Comparison of ENCODE assay signal across 9 mouse cellular contexts in the genomic region with DNA sequence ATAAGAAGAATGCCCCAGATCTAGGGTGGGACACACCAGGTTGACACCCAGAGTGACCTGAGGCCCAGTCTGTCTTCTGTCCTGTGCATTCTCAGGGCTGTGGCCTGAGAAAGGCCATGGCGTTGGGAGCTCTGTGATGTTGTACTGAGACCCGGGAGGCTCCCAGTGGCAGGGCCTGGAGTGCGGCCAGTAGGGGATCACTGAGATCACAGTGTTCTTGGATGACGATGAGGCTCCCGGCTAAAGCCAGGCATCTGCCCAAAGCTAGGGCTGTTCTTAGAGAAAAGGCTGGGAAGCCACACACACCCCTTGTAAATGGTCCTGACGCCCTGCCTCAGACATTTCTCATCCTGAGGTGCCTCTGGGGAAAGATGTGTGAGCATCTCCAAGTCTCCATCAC. TPM values are rescaled to one million over a fixed set of nuclear protein-coding genes. Genes with fewer than 3 reads are reported as not detected.
A peak's percentile ranks its signal among the peaks of the same experiment; 100 is the strongest.
DNase-seq lines count a peak whose midpoint lies in the region; ATAC-seq and TF ChIP-seq lines count a peak whose summit lies in the region.
"Had no signal": no experiment of that assay in that cellular context is flagged by ENCODE, and none has a peak within 500 bp of the region (broad histone marks: within the 10 kb centered on the region; RNA-seq: fewer than 3 reads in every experiment).

No protein-coding gene starts in this region.

- peak overlapping the region; percentile 72 for H3K27ac ChIP-seq in lung, embryonic 15.5 days
- 0 out of 2 replicates have a peak overlapping the region, but pooled peaks have one; percentile 35 for H3K27ac ChIP-seq in stomach, postnatal 0 days (replicated peaks)
- H3K27ac ChIP-seq in midbrain, embryonic 15.5 days: no peak overlapping the region

- DNase-seq in cerebellum, adult 11-12 months: peak; percentile 21
- no peak for DNase-seq in cerebellum, adult 8-10 months
- DNase-seq in lung, postnatal 25 days (ENCODE audit: low spot score): no peak
- peak; percentile 38 for DNase-seq in heart, postnatal 4 days
- no peak for DNase-seq in stomach, postnatal 0 days (ENCODE audit: low spot score)
- no peak for DNase-seq in frontal cortex, postnatal 14 days (ENCODE audit: low spot score in 2 of 2)

- 62% methylated on average over 6 of the region's 6 CpGs for WGBS in lung, embryonic 15.5 days
- 37% methylated on average over 6 of the region's 6 CpGs for WGBS in stomach, postnatal 0 days
- WGBS in midbrain, embryonic 15.5 days: 79% methylated on average over 6 of the region's 6 CpGs

- H3K4me1 ChIP-seq in lung, embryonic 15.5 days: peaks cover 22% of the 10 kb centered on the region
- peaks cover 3% of the 10 kb centered on the region; the same call in 1 of the 2 replicates for H3K4me1 ChIP-seq in stomach, postnatal 0 days (replicated peaks; ENCODE audit: control insufficient read depth, insufficient read depth)
- H3K4me1 ChIP-seq in midbrain, embryonic 15.5 days: no peaks in the 10 kb centered on the region

- H3K9me3 ChIP-seq in lung, embryonic 15.5 days: no peaks in the 10 kb centered on the region
- no peaks in the 10 kb centered on the region for H3K9me3 ChIP-seq in stomach, postnatal 0 days (ENCODE audit: control insufficient read depth, low read length)
- H3K9me3 ChIP-seq in midbrain, embryonic 15.5 days: no peaks in the 10 kb centered on the region

- TF ChIP-seq CTCF in stomach, postnatal 0 days (IDR thresholded peaks at IDR 0.05; ENCODE audit: low read depth): no peak

- no peaks in the 10 kb centered on the region for H3K27me3 ChIP-seq in lung, embryonic 15.5 days
- H3K27me3 ChIP-seq in stomach, postnatal 0 days (ENCODE audit: control insufficient read depth, insufficient read depth, low read length): no peaks in the 10 kb centered on the region
- no peaks in the 10 kb centered on the region for H3K27me3 ChIP-seq in midbrain, embryonic 15.5 days (replicated peaks)

- no peak overlapping the region for H3K9ac ChIP-seq in lung, embryonic 15.5 days
- H3K9ac ChIP-seq in stomach, postnatal 0 days (ENCODE audit: low read length): no peak overlapping the region
- no peak overlapping the region for H3K9ac ChIP-seq in midbrain, embryonic 15.5 days

- no peak overlapping the region for H3K4me2 ChIP-seq in lung, embryonic 15.5 days
- no peak overlapping the region for H3K4me2 ChIP-seq in stomach, postnatal 0 days (replicated peaks; ENCODE audit: low read depth)
- no peak overlapping the region for H3K4me2 ChIP-seq in midbrain, embryonic 15.5 days

- no peak for TF ChIP-seq EP300 in stomach, postnatal 0 days (optimal IDR thresholded peaks at IDR 0.05)

- no peak for ATAC-seq in lung, embryonic 15.5 days (ENCODE audit: borderline replicate concordance, extremely low read depth, low FRiP score, low TSS enrichment)
- ATAC-seq in stomach, postnatal 0 days (ENCODE audit: low FRiP score, low TSS enrichment): no peak
- no peak for ATAC-seq in midbrain, embryonic 15.5 days (replicated peaks)

- H3K36me3 ChIP-seq in lung, embryonic 15.5 days: no peaks in the 10 kb centered on the region
- no peaks in the 10 kb centered on the region for H3K36me3 ChIP-seq in stomach, postnatal 0 days (ENCODE audit: control insufficient read depth, insufficient read depth, low read length)
- no peaks in the 10 kb centered on the region for H3K36me3 ChIP-seq in midbrain, embryonic 15.5 days (replicated peaks)

- H3K4me3 ChIP-seq in lung, embryonic 15.5 days: no peak overlapping the region
- H3K4me3 ChIP-seq in stomach, postnatal 0 days (ENCODE audit: low read depth, low read length): no peak overlapping the region
- no peak overlapping the region for H3K4me3 ChIP-seq in midbrain, embryonic 15.5 days
- H3K4me3 ChIP-seq: erythroblast, embryonic 14.5 days had no signal

RNA-seq across cellular contexts. Expression of a gene that starts 48.7 kb away (rescaled TPM):
- polyA plus RNA-seq in lung, embryonic 15.5 days (2015; fragmentation: Nextera tagmentation; extraction: Ambion mirVana): 30.6 and 36.2 TPM in 2 replicates
- 10 to 100 TPM; 28.8 to 30.0 TPM for total RNA-seq in heart, postnatal 4 days (2021)
- 24.2 and 25.1 TPM in 2 replicates for polyA plus RNA-seq in stomach, postnatal 0 days (2015; fragmentation: Nextera tagmentation; extraction: Ambion mirVana)
- 36.7 and 37.1 TPM in 2 replicates for polyA plus RNA-seq in midbrain, embryonic 15.5 days (2015; fragmentation: Nextera tagmentation; extraction: Ambion mirVana)

Comparison
In these comparisons a context has a peak if more than half of its experiments do, and no peak if none do; other contexts are left out.
1. DNase-seq: peak in cerebellum, adult 11-12 months (single experiment) and heart, postnatal 4 days (single experiment); none in cerebellum, adult 8-10 months (single experiment), lung, postnatal 25 days (single experiment), stomach, postnatal 0 days (single experiment) and frontal cortex, postnatal 14 days (0 of 2).